Mouse (Mus musculus): ENCODE data around the gene Krba1.
A peak's percentile ranks its signal among the peaks of the same experiment; 100 is the strongest.

The Krba1 gene

GRCm38 (mm10) chr6:48395105-48396007 lies at the start of gene Krba1:
TSS of gene Krba1 (plus strand) at chr6:48395586.
- DNase-seq (ENCODE audit: low read depth, low spot score): peak; percentile 58

- no peak for DNase-seq (ENCODE audit: low read depth, low spot score)
Observed at GRCm38 (mm10) chr6:48358897-48359296, 36.5 kb upstream of the Krba1 start.

- peak; percentile 16 for DNase-seq (ENCODE audit: low read depth, low spot score)
Observed at GRCm38 (mm10) chr6:48366322-48366996, 28.9 kb upstream of the Krba1 start.

GRCm38 (mm10) chr6:48388221-48388620 lies 7.2 kb upstream of the Krba1 start:
- no peak for DNase-seq (ENCODE audit: low read depth, low spot score)

GRCm38 (mm10) chr6:48393811-48394210 lies 1.6 kb upstream of the Krba1 start:
- DNase-seq (ENCODE audit: low read depth, low spot score): no peak

GRCm38 (mm10) chr6:48396008-48396595 lies 716 bp downstream of the Krba1 start:
- no peak for DNase-seq (ENCODE audit: low read depth, low spot score)

GRCm38 (mm10) chr6:48396686-48397085 lies 1.3 kb downstream of the Krba1 start:
- no peak for DNase-seq (ENCODE audit: low read depth, low spot score)

GRCm38 (mm10) chr6:48397336-48397735 lies 1.9 kb downstream of the Krba1 start:
- DNase-seq (ENCODE audit: low read depth, low spot score): peak; percentile 59

GRCm38 (mm10) chr6:48399906-48400305 lies 4.5 kb downstream of the Krba1 start:
- DNase-seq (ENCODE audit: low read depth, low spot score): no peak

GRCm38 (mm10) chr6:48404071-48404470 lies 8.7 kb downstream of the Krba1 start:
- DNase-seq (ENCODE audit: low read depth, low spot score): no peak

GRCm38 (mm10) chr6:48409726-48410343 lies 14.4 kb downstream of the Krba1 start:
- DNase-seq (ENCODE audit: low read depth, low spot score): no peak

- DNase-seq (ENCODE audit: low read depth, low spot score): no peak
Observed at GRCm38 (mm10) chr6:48410551-48410950, 15.2 kb downstream of the Krba1 start.

GRCm38 (mm10) chr6:48411193-48412092 lies 16.1 kb downstream of the Krba1 start:
- no peak for DNase-seq (ENCODE audit: low read depth, low spot score)

GRCm38 (mm10) chr6:48412147-48412546 lies 16.8 kb downstream of the Krba1 start:
- no peak for DNase-seq (ENCODE audit: low read depth, low spot score)

GRCm38 (mm10) chr6:48412662-48413061 lies 17.3 kb downstream of the Krba1 start:
- DNase-seq (ENCODE audit: low read depth, low spot score): no peak

- no peak for DNase-seq (ENCODE audit: low read depth, low spot score)
Observed at GRCm38 (mm10) chr6:48413081-48413480, 17.7 kb downstream of the Krba1 start.

- DNase-seq (ENCODE audit: low read depth, low spot score): no peak
Observed at GRCm38 (mm10) chr6:48414886-48415285, 19.5 kb downstream of the Krba1 start.

- no peak for DNase-seq (ENCODE audit: low read depth, low spot score)
Observed at GRCm38 (mm10) chr6:48415636-48416035, 20.2 kb downstream of the Krba1 start.

GRCm38 (mm10) chr6:48416486-48416885 lies 21.1 kb downstream of the Krba1 start:
- DNase-seq (ENCODE audit: low read depth, low spot score): no peak

- no peak for DNase-seq (ENCODE audit: low read depth, low spot score)
Observed at GRCm38 (mm10) chr6:48420647-48421046, 25.3 kb downstream of the Krba1 start.

GRCm38 (mm10) chr6:48423336-48423735 lies 27.9 kb downstream of the Krba1 start:
- no peak for DNase-seq (ENCODE audit: low read depth, low spot score)

Data from retina, adult 2 months (tissue).